Mouse (Mus musculus) lung, embryonic 15.5 days (tissue): Measurements from ENCODE around the gene Zfp57. TPM values are rescaled to one million over a fixed set of nuclear protein-coding genes. Genes with fewer than 3 reads are reported as not detected.
A peak's percentile ranks its signal among the peaks of the same experiment; 100 is the strongest.
"Not testable (repeated sequence)": the region's sequence is repeated elsewhere in the genome, so short reads cannot be mapped to it uniquely, and the experiment has no call there.

Experiments used
- ATAC-seq: fragments of 200-750 bp; cut with Nextera tagmentation; 2 replicates; pipeline ENCODE4 v1.8.0; 2017; ENCODE audit warnings: moderate number of reproducible peaks, borderline replicate concordance; ENCODE audit not compliant: low FRiP score, low TSS enrichment; ENCODE audit errors: extremely low read depth
- H3K27ac ChIP-seq: fragments of 300-500 bp; sonication (generic); 2 replicates; pipeline ENCODE4 v1.5.1; 2015; ENCODE audit warnings: moderate library complexity, mild to moderate bottlenecking, inconsistent platforms
- H3K27me3 ChIP-seq: fragments of 300-500 bp; sonication (generic); 2 replicates; pipeline ENCODE4 v1.6.1; 2015; ENCODE audit warnings: inconsistent platforms
- H3K36me3 ChIP-seq: fragments of 300-500 bp; sonication (generic); 2 replicates; pipeline ENCODE4 v1.6.1; 2015; ENCODE audit warnings: inconsistent platforms
- H3K4me1 ChIP-seq: fragments of 300-500 bp; sonication (generic); 2 replicates; pipeline ENCODE4 v1.6.1; 2015; ENCODE audit warnings: inconsistent platforms
- H3K4me2 ChIP-seq: fragments of 300-500 bp; sonication (generic); 2 replicates; pipeline ENCODE4 v1.6.1; 2015; ENCODE audit warnings: inconsistent platforms, mild to moderate bottlenecking, moderate library complexity
- H3K4me3 ChIP-seq: fragments of 300-500 bp; sonication (generic); 2 replicates; pipeline ENCODE4 v1.5.1; 2015; ENCODE audit warnings: mild to moderate bottlenecking, inconsistent platforms
- H3K9ac ChIP-seq: fragments of 300-500 bp; sonication (generic); 2 replicates; pipeline ENCODE4 v1.6.1; 2015; ENCODE audit warnings: inconsistent platforms
- H3K9me3 ChIP-seq: fragments of 300-500 bp; sonication (generic); 2 replicates; pipeline ENCODE4 v1.6.1; 2016; ENCODE audit warnings: inconsistent platforms
- WGBS: fragments of 180-500 bp; shearing (Covaris S2); methylation state at CpG from one replicate; pipeline ENCODE4 v1.1.7; 2015; 5-methylcytosine and 5-hydroxymethylcytosine counted together
- polyA plus RNA-seq: library from polyadenylated mRNA; unstranded; fragments of >200 nt; fragmentation: Nextera tagmentation; extraction: Ambion mirVana; gene quantifications from 2 replicates; pipeline ENCODE4 v1.2.1, GENCODE M21; 2015

The Zfp57 gene
- polyA plus RNA-seq, 1 experiment from 2014 or later, result 79.8 TPM

DNA sequence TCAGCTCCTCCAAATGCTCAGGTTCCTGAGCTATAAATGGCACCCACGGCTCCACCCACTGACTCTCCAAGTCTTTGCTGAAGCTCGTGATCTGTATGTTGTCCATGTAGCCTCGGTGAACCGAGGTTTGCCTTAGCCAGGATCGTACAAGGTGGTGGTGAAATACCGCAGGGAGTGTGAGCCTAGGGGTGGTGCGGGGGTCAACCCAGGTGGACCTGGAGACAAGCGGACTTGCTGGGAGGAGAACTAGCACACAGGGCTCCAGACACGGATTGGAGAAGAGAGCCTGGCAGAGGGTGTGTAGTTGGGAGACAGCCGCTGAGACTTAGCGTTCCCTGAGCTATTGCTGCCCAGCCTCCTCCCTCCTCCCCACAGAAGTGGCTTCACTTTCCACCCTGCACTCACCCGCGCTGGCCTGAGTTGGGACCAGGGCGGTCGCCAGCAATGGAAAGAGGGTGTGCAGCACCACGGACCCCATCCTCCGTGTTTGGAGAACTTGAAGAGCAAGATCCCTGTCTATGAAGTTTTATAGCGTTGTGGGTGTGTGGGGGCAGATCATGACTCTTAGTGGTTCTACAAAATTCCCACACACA is 19.6 kb upstream of the Zfp57 start, which contains the start of gene 2410137M14Rik:
2410137M14Rik (minus strand) TSS at position 17 of the 593 bp plus-strand sequence.
- H3K9me3 ChIP-seq, result no peaks in the 10 kb centered on the region
- WGBS, result 9% methylated on average over 18 of the region's 18 CpGs
- H3K36me3 ChIP-seq, result no peaks in the 10 kb centered on the region
- peak within 1 kb of the TSS; percentile 45 for H3K4me2 ChIP-seq
- H3K4me1 ChIP-seq, result peaks cover 10% of the 10 kb centered on the region; the same call in 1 of the 2 replicates
- H3K9ac ChIP-seq, result no peak within 1 kb of the TSS
- ATAC-seq, result no peak
- no peaks in the 10 kb centered on the region; the same call in 1 of the 2 replicates for H3K27me3 ChIP-seq
- 0 out of 2 replicates have a peak within 1 kb of the TSS, but pooled peaks have one; percentile 69 for H3K27ac ChIP-seq
- peak within 1 kb of the TSS; percentile 7; the same call in 1 of the 2 replicates for H3K4me3 ChIP-seq

DNA sequence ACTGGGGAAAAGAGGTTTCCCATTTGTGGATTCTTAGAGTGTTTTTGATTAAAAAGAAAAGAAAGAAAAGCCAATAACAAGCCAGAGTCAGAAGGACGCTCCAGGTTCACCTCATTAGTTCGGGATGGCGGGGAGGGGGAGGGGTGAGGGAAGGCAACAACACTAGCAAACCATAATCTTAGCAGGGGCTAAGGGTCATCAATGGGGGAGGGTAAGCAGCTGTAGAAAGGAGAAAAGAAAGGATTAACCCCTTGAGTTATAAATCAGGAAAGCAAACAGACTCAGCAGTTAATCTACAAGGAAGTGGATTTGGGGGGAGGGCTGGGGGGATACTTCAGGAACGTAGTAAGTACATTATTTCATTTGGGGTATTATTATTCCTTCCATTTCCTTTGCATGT is 19.1 kb upstream of the Zfp57 start:
- WGBS, result 3% methylated on average over 4 of the region's 4 CpGs
- Histone ChIP-seq H3K9me3 (no peaks in the 10 kb centered on the region), H3K4me2 (peak overlapping the region; percentile 45; the same call in 1 of the 2 replicates), H3K27ac (0 out of 2 replicates have a peak overlapping the region, but pooled peaks have one; percentile 69), H3K4me3 (no peak overlapping the region), H3K4me1 (peaks cover 10% of the 10 kb centered on the region; the same call in 1 of the 2 replicates), H3K36me3 (no peaks in the 10 kb centered on the region), H3K27me3 (no peaks in the 10 kb centered on the region; the same call in 1 of the 2 replicates), H3K9ac (no peak overlapping the region)
- no peak for ATAC-seq

DNA sequence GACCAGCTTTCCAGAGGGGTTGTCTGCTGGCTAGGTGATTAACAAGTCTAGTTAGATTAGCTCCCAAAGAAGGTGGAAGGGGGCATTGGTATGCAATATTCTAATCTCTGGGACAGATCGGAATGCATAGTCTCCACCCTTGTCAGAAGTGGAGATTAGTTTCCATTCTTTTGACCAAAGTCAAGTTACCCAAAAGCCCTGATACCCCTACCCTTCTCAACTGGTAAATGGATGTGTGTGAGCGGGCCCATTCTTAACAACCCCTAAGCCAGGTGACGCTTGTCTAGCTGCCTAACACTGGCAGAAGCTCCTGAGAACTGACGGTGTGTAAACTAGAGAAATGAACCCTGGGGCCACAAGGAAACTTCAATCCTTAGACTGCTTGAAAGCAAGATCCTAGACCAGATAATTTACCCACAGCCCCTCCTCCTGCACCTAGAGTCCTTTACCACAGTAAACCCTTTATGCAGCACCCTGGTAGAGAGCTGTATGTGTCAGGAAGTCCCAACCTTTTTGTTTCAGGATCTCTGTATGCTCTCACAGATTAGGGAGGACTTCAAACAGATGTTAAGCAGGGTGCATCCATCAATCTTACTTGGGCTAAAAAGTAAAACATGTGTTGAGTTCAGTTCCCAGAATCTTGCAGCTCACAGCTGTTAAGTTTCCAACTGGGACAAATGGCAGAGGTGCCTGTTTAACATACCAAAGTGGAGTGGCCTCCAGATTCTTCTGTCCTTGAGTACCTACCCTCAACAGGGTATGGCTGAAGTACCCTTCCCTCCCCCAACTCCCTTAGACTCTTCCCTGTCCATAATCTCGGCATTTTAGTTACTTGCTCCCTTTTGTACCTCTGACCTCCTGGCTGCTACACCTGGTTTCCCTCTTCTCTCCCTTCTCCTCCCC is 18.5 kb upstream of the Zfp57 start:
- Histone ChIP-seq H3K4me1 (peaks cover 10% of the 10 kb centered on the region; the same call in 1 of the 2 replicates), H3K27me3 (peaks cover 6% of the 10 kb centered on the region; the same call in 1 of the 2 replicates), H3K9me3 (no peaks in the 10 kb centered on the region), H3K27ac (peak overlapping the region; percentile 69), H3K4me3 (no peak overlapping the region), H3K36me3 (no peaks in the 10 kb centered on the region), H3K9ac (no peak overlapping the region), H3K4me2 (no peak overlapping the region)
- WGBS, result 31% methylated on average over 5 of the region's 5 CpGs
- ATAC-seq, result peak; percentile 15; the same call in 1 of the 2 replicates

- ATAC-seq, result no peak; the same call in 1 of the 2 replicates
- H3K9ac ChIP-seq, result no peak overlapping the region
- H3K36me3 ChIP-seq, result no peaks in the 10 kb centered on the region
- H3K4me1 ChIP-seq, result no peaks in the 10 kb centered on the region
- H3K4me3 ChIP-seq, result peak overlapping the region; percentile 12; the same call in 1 of the 2 replicates
- no peak overlapping the region for H3K27ac ChIP-seq
- peak overlapping the region; percentile 47 for H3K4me2 ChIP-seq
- H3K9me3 ChIP-seq, result no peaks in the 10 kb centered on the region
- H3K27me3 ChIP-seq, result peaks cover 30% of the 10 kb centered on the region
- WGBS, result 11% methylated on average over 24 of the region's 24 CpGs
Measured at GRCm38 (mm10) chr17:36988475-36988874, 12.5 kb upstream of the Zfp57 start.

GRCm38 (mm10) chr17:36989437-36989836 is 11.5 kb upstream of the Zfp57 start, which contains the start of gene H2-M5:
Gene H2-M5 (minus strand): TSS chr17:36989537.
- Histone ChIP-seq H3K4me1 (no peaks in the 10 kb centered on the region), H3K9me3 (no peaks in the 10 kb centered on the region), H3K4me3 (peak within 1 kb of the TSS; percentile 12; the same call in 1 of the 2 replicates), H3K27me3 (peaks cover 30% of the 10 kb centered on the region), H3K27ac (no peak within 1 kb of the TSS), H3K36me3 (no peaks in the 10 kb centered on the region), H3K4me2 (peak within 1 kb of the TSS; percentile 47), H3K9ac (no peak within 1 kb of the TSS)
- ATAC-seq, result no peak
- WGBS, result 31% methylated on average over 5 of the region's 5 CpGs

GRCm38 (mm10) chr17:36990630-36991029 is 10.3 kb upstream of the Zfp57 start:
- not testable (repeated sequence) for H3K27ac ChIP-seq, H3K9me3 ChIP-seq, H3K36me3 ChIP-seq, H3K4me3 ChIP-seq, H3K4me2 ChIP-seq, ATAC-seq, H3K9ac ChIP-seq, H3K4me1 ChIP-seq
- 93% methylated on average over 6 of the region's 6 CpGs for WGBS
- H3K27me3 ChIP-seq, result peaks cover 30% of the 10 kb centered on the region

DNA sequence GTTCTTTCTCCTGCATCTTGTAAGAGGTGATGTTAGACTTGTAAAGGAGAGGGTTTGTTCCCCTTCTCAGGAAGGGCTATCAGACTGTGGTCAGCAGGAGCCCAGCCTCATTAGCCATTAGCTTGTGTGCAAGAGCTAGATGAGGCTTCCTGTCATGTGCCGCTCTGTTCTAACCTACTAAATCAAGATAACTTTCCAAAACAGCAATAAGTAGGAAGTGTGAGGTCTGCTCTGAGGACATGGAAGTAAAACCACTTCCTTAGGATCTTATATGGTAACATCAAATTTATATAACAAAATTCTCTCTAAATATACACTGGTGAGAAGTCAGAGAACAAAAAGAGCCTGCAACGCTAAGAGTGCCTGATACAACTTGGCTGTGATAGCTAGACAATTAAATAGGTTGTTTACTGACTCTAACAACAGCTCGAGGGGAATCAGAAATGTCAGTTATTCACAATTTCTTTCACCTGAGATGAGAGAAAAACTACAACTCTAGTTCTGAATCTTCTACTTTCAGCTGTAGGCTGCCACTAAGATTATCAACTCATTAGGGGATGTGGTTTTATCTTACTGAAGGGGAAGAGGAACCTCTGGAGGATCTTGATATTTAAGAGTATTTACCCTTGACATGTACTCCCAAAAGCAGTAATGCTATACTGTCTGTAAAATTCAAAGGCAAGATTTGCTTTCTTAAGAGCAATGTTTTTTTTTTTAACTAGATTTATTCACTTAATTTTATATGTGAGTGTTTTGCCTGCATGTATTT is 8.4 kb upstream of the Zfp57 start:
- Histone ChIP-seq H3K27ac (no peak overlapping the region), H3K27me3 (peaks cover 23% of the 10 kb centered on the region), H3K9ac (no peak overlapping the region), H3K36me3 (no peaks in the 10 kb centered on the region), H3K4me1 (no peaks in the 10 kb centered on the region), H3K4me3 (no peak overlapping the region), H3K4me2 (no peak overlapping the region), H3K9me3 (no peaks in the 10 kb centered on the region)
- ATAC-seq, result no peak
- 47% methylated on average over 3 of the region's 3 CpGs for WGBS

DNA sequence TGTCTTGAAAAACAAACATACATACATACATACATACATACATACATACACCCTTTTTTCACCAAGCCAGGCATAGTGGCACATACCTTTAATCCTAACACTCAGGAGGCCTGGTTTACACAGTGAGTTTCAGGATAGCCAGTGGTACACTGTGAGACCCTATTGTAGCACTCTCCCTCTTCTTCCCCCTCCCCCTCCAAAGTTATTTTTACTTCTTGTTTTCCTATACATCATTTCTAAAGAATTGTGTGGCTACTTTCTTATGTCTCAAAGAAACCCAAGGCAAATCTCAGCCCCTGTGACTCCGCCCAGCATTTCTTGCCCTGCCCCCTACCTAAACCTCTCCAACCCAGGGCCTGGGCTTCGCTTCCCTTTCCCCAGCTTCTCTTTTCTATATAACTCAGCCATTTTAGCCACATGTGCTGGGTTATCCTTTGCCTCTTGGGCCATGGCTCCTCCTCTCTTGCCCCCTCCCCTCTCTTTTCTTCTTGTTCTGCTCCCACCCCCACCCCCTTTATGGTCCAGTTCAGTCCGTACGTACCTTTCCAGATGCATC is 7.1 kb upstream of the Zfp57 start:
- no peak for ATAC-seq
- Histone ChIP-seq H3K9me3 (no peaks in the 10 kb centered on the region), H3K27me3 (peaks cover 10% of the 10 kb centered on the region), H3K27ac (no peak overlapping the region), H3K36me3 (no peaks in the 10 kb centered on the region), H3K4me3 (no peak overlapping the region), H3K4me1 (no peaks in the 10 kb centered on the region), H3K9ac (no peak overlapping the region), H3K4me2 (no peak overlapping the region)
- WGBS, result 91% methylated on average over 4 of the region's 4 CpGs

GRCm38 (mm10) chr17:36994528-36994927 is 6.4 kb upstream of the Zfp57 start:
- no peaks in the 10 kb centered on the region for H3K4me1 ChIP-seq
- H3K36me3 ChIP-seq, result no peaks in the 10 kb centered on the region
- 87% methylated on average over 2 of the region's 2 CpGs for WGBS
- peaks cover 3% of the 10 kb centered on the region for H3K27me3 ChIP-seq
- H3K9me3 ChIP-seq, result no peaks in the 10 kb centered on the region
- no peak for ATAC-seq
- H3K4me2 ChIP-seq, result no peak overlapping the region
- H3K9ac ChIP-seq, result no peak overlapping the region
- no peak overlapping the region for H3K27ac ChIP-seq
- no peak overlapping the region for H3K4me3 ChIP-seq

- Histone ChIP-seq H3K4me2 (no peak overlapping the region), H3K9ac (no peak overlapping the region), H3K27ac (no peak overlapping the region), H3K27me3 (no peaks in the 10 kb centered on the region), H3K36me3 (no peaks in the 10 kb centered on the region), H3K4me3 (no peak overlapping the region), H3K4me1 (no peaks in the 10 kb centered on the region), H3K9me3 (no peaks in the 10 kb centered on the region)
- 62% methylated on average over 3 of the region's 3 CpGs for WGBS
- ATAC-seq, result no peak
Measured at GRCm38 (mm10) chr17:36995448-36995847, 5.5 kb upstream of the Zfp57 start.
